Mouse (Mus musculus) myocyte (in vitro differentiated cells): Measurements from ENCODE around the gene Slc6a20b. TPM values are rescaled to one million over a fixed set of nuclear protein-coding genes. Genes with fewer than 3 reads are reported as not detected.

Source experiments
- H3K27me3 ChIP-seq: one replicate; pipeline ENCODE4 v1.6.1; 2011; ENCODE audit not compliant: control insufficient read depth, insufficient read depth, insufficient read length
- H3K36me3 ChIP-seq: one replicate; pipeline ENCODE4 v1.6.1; 2011; ENCODE audit not compliant: control insufficient read depth, insufficient read depth
- H3K4me2 ChIP-seq: one replicate; pipeline ENCODE4 v1.6.1; 2011; ENCODE audit warnings: low read depth, control low read depth
- H3K4me3 ChIP-seq: one replicate; pipeline ENCODE4 v1.5.1; 2011; ENCODE audit warnings: mild to moderate bottlenecking, control low read depth, moderate library complexity
- H3K79me2 ChIP-seq: one replicate; pipeline ENCODE4 v1.6.1; 2011; ENCODE audit not compliant: control insufficient read depth, insufficient read depth
- H3ac ChIP-seq: one replicate; pipeline ENCODE4 v1.6.1; 2011; ENCODE audit not compliant: control insufficient read depth, insufficient read length
- CEBPB ChIP-seq: IDR thresholded peaks from 2 replicates; pipeline ENCODE4 v1.6.1; 2011; ENCODE audit warnings: mild to moderate bottlenecking, moderate library complexity; ENCODE audit not compliant: poor library complexity, insufficient read depth, severe bottlenecking
- E2F4 ChIP-seq: IDR thresholded peaks from one replicate; pipeline ENCODE4 v1.6.1; 2011; ENCODE audit warnings: mild to moderate bottlenecking, control low read depth, moderate library complexity; ENCODE audit not compliant: insufficient read depth
- MAX ChIP-seq: IDR thresholded peaks from one replicate; pipeline ENCODE4 v1.6.1; 2011; ENCODE audit warnings: low read depth, mild to moderate bottlenecking, control low read depth
- MYOD1 ChIP-seq, 3 experiments: IDR thresholded peaks; one replicate each; pipeline ENCODE4 v1.6.1; 2011; ENCODE audit warnings: control low read depth in 2 of 3, low read depth in 2 of 3, mild to moderate bottlenecking in 2 of 3, moderate library complexity in 1 of 3; ENCODE audit not compliant: insufficient read length in 2 of 3, control insufficient read depth in 1 of 3
- MYOG ChIP-seq, 3 experiments: IDR thresholded peaks; one replicate each; pipeline ENCODE4 v1.6.1; 2011; ENCODE audit warnings: control low read depth in 2 of 3, low read depth in 2 of 3, mild to moderate bottlenecking in 2 of 3; ENCODE audit not compliant: insufficient read length in 2 of 3, control insufficient read depth in 1 of 3, insufficient read depth in 1 of 3
- POLR2A ChIP-seq: IDR thresholded peaks from one replicate; pipeline ENCODE4 v1.6.1; 2011; ENCODE audit warnings: low read depth, mild to moderate bottlenecking, control low read depth, moderate library complexity; ENCODE audit not compliant: insufficient read length
- POLR2AphosphoS2 ChIP-seq: IDR thresholded peaks from one replicate; pipeline ENCODE4 v1.6.1; 2011; ENCODE audit warnings: low read depth, control low read depth; ENCODE audit not compliant: insufficient read length
- REST ChIP-seq: IDR thresholded peaks from one replicate; pipeline ENCODE4 v1.6.1; 2011; ENCODE audit warnings: mild to moderate bottlenecking, control low read depth, moderate library complexity; ENCODE audit not compliant: insufficient read depth, insufficient read length
- SRF ChIP-seq: IDR thresholded peaks from one replicate; pipeline ENCODE4 v1.6.1; 2011; ENCODE audit warnings: low read depth; ENCODE audit not compliant: control insufficient read depth, insufficient read length
- TCF12 ChIP-seq: IDR thresholded peaks from one replicate; pipeline ENCODE4 v1.6.1; 2011; ENCODE audit warnings: mild to moderate bottlenecking, control low read depth; ENCODE audit not compliant: poor library complexity, insufficient read depth, severe bottlenecking
- TCF3 ChIP-seq: IDR thresholded peaks from one replicate; pipeline ENCODE4 v1.6.1; 2011; ENCODE audit warnings: low read depth, control low read depth; ENCODE audit not compliant: insufficient read length
- USF1 ChIP-seq: IDR thresholded peaks from one replicate; pipeline ENCODE4 v1.6.1; 2011; ENCODE audit warnings: low read depth, mild to moderate bottlenecking, control low read depth, moderate library complexity
- polyA plus RNA-seq: library from polyadenylated mRNA; unstranded; fragments of >200 nt; fragmentation: generic; extraction: Trizol; gene quantifications from one replicate; pipeline ENCODE4 v1.2.1, GENCODE M21; 2012; ENCODE audit warnings: missing spikeins

Slc6a20b gene
- polyA plus RNA-seq, 1 experiment, result 0.02 TPM

GRCm38 (mm10) chr9:123638668-123639089 is 6.3 kb upstream of the Slc6a20b start:
- Histone ChIP-seq H3K4me2 (no peak overlapping the region), H3K79me2 (no peaks in the 10 kb centered on the region), H3K27me3 (no peaks in the 10 kb centered on the region), H3ac (no peak overlapping the region), H3K36me3 (no peaks in the 10 kb centered on the region), H3K4me3 (no peak overlapping the region)
- no peak for TF ChIP-seq MAX
- no peak for TF ChIP-seq MYOD1 (IDR thresholded peaks at IDR 0.05; ENCODE audit: control insufficient read depth in 1 of 3, insufficient read length in 2 of 3, low read depth in 2 of 3)
- TF ChIP-seq TCF12, result no peak
- TF ChIP-seq POLR2A, result no peak
- no peak for TF ChIP-seq MYOG (IDR thresholded peaks at IDR 0.05; ENCODE audit: control insufficient read depth in 1 of 3, insufficient read depth in 1 of 3, insufficient read length in 2 of 3, low read depth in 2 of 3)
- TF ChIP-seq USF1, result no peak
- TF ChIP-seq REST, result no peak
- TF ChIP-seq POLR2AphosphoS2, result no peak
- TF ChIP-seq CEBPB, result no peak
- no peak for TF ChIP-seq TCF3
- TF ChIP-seq E2F4, result no peak
- no peak for TF ChIP-seq SRF

- Histone ChIP-seq H3K27me3 (no peaks in the 10 kb centered on the region), H3ac (no peak overlapping the region), H3K79me2 (no peaks in the 10 kb centered on the region), H3K4me3 (no peak overlapping the region), H3K36me3 (no peaks in the 10 kb centered on the region), H3K4me2 (no peak overlapping the region)
- TF ChIP-seq MYOG (IDR thresholded peaks at IDR 0.05; ENCODE audit: control insufficient read depth in 1 of 3, insufficient read depth in 1 of 3, insufficient read length in 2 of 3, low read depth in 2 of 3) (no peak), REST (no peak), POLR2AphosphoS2 (no peak), TCF3 (no peak), MYOD1 (IDR thresholded peaks at IDR 0.05; ENCODE audit: control insufficient read depth in 1 of 3, insufficient read length in 2 of 3, low read depth in 2 of 3) (no peak), CEBPB (no peak), TCF12 (no peak), E2F4 (no peak), MAX (no peak), SRF (no peak), POLR2A (no peak), USF1 (no peak)
Observed at GRCm38 (mm10) chr9:123638231-123638630, 5.9 kb upstream of the Slc6a20b start.

GRCm38 (mm10) chr9:123636771-123637170 is 4.4 kb upstream of the Slc6a20b start:
- Histone ChIP-seq H3K27me3 (peaks cover 10% of the 10 kb centered on the region), H3K4me2 (no peak overlapping the region), H3ac (no peak overlapping the region), H3K79me2 (no peaks in the 10 kb centered on the region), H3K36me3 (no peaks in the 10 kb centered on the region), H3K4me3 (no peak overlapping the region)
- no peak for TF ChIP-seq SRF
- no peak for TF ChIP-seq MYOD1 (IDR thresholded peaks at IDR 0.05; ENCODE audit: control insufficient read depth in 1 of 3, insufficient read length in 2 of 3, low read depth in 2 of 3)

- no peak overlapping the region for H3ac ChIP-seq
- H3K36me3 ChIP-seq, result no peaks in the 10 kb centered on the region
- TF ChIP-seq E2F4, result no peak
- TF ChIP-seq TCF12, result no peak
- no peak for TF ChIP-seq REST
- TF ChIP-seq SRF, result no peak
- no peak for TF ChIP-seq CEBPB
- no peak for TF ChIP-seq POLR2AphosphoS2
- TF ChIP-seq TCF3, result no peak
- no peak overlapping the region for H3K4me3 ChIP-seq
- H3K4me2 ChIP-seq, result no peak overlapping the region
- H3K27me3 ChIP-seq, result peaks cover 29% of the 10 kb centered on the region
- H3K79me2 ChIP-seq, result no peaks in the 10 kb centered on the region
Observed at GRCm38 (mm10) chr9:123632993-123633392, 628 bp upstream of the Slc6a20b start.

- Histone ChIP-seq H3K79me2 (no peaks in the 10 kb centered on the region), H3K4me3 (no peak overlapping the region), H3ac (no peak overlapping the region), H3K36me3 (no peaks in the 10 kb centered on the region), H3K4me2 (no peak overlapping the region), H3K27me3 (peaks cover 29% of the 10 kb centered on the region)
- TF ChIP-seq TCF12 (no peak), POLR2AphosphoS2 (no peak), TCF3 (no peak), E2F4 (no peak), MYOG (IDR thresholded peaks at IDR 0.05; ENCODE audit: control insufficient read depth in 1 of 3, insufficient read depth in 1 of 3, insufficient read length in 2 of 3, low read depth in 2 of 3) (no peak), CEBPB (no peak), SRF (no peak), REST (no peak), POLR2A (no peak), MYOD1 (IDR thresholded peaks at IDR 0.05; ENCODE audit: control insufficient read depth in 1 of 3, insufficient read length in 2 of 3, low read depth in 2 of 3) (no peak), USF1 (no peak), MAX (no peak)
Observed at GRCm38 (mm10) chr9:123631666-123632065, 699 bp downstream of the Slc6a20b start.
